Mouse (Mus musculus) leukemia stem cell, adult 10-12 weeks (primary cell): Measurements from ENCODE around the gene Gfod2. TPM values are rescaled to one million over a fixed set of nuclear protein-coding genes. Genes with fewer than 3 reads are reported as not detected.

ENCODE experiments used
- polyA plus RNA-seq: library from polyadenylated mRNA; stranded (reverse); fragments of >175 nt; gene quantifications from 2 replicates; pipeline ENCODE4 v1.2.3, GENCODE M21; 2012; ENCODE audit warnings: low replicate concordance

Gfod2 gene
- 4.4 and 7.9 TPM in 2 replicates for polyA plus RNA-seq

GRCm38 (mm10) chr8:105758277-105759108 lies at the start of gene Gfod2:
Gene Gfod2 (minus strand): TSS chr8:105758664.

GRCm38 (mm10) chr8:105707498-105708403 lies 50.7 kb downstream of the Gfod2 start, which contains the start of the genes 4933405L10Rik and Enkd1:
Gene 4933405L10Rik (plus strand): TSS chr8:105707655.
Gene Enkd1 (minus strand): TSS chr8:105708210.

GRCm38 (mm10) chr8:105700966-105701824 lies 57.3 kb downstream of the Gfod2 start, which contains the start of the genes Acd and Pard6a:
Gene Acd (minus strand): TSS chr8:105701102.
Gene Pard6a (plus strand): TSS chr8:105701148.

GRCm38 (mm10) chr8:105685796-105686308 lies 72.6 kb downstream of the Gfod2 start, which contains the start of gene Carmil2:
Gene Carmil2 (plus strand): TSS chr8:105686274.

Other genes starting within 250 kb of the Gfod2 start
- gene Hsd11b2, start 239.9 kb downstream of the Gfod2 start, polyA plus RNA-seq, result not detected in 2 replicates
- 11.0 and 23.8 TPM in 2 replicates for gene Atp6v0d1, start 192.6 kb downstream of the Gfod2 start, polyA plus RNA-seq
- gene Ripor1, start 153.4 kb downstream of the Gfod2 start, polyA plus RNA-seq, result 14.4 and 23.5 TPM in 2 replicates
- gene Ctcf, start 122.1 kb downstream of the Gfod2 start, polyA plus RNA-seq, result 145 and 319 TPM in 2 replicates
- gene Agrp, start 121.3 kb downstream of the Gfod2 start, polyA plus RNA-seq, result not detected in 2 replicates
- 30.2 and 108 TPM in 2 replicates for gene Carmil2, start 72.4 kb downstream of the Gfod2 start, polyA plus RNA-seq
- gene Acd, start 57.6 kb downstream of the Gfod2 start, polyA plus RNA-seq, result 16.0 and 76.2 TPM in 2 replicates
- gene Pard6a, start 57.5 kb downstream of the Gfod2 start, polyA plus RNA-seq, result 2.0 and 16.3 TPM in 2 replicates
- not detected in 2 replicates for gene 4933405L10Rik, start 51.0 kb downstream of the Gfod2 start, polyA plus RNA-seq
- 33.4 and 64.7 TPM in 2 replicates for gene Enkd1, start 50.5 kb downstream of the Gfod2 start, polyA plus RNA-seq
- 43.5 and 111 TPM in 2 replicates for gene Ranbp10, start 68.7 kb upstream of the Gfod2 start, polyA plus RNA-seq
- gene Tsnaxip1, start 69.1 kb upstream of the Gfod2 start, polyA plus RNA-seq, result not detected in 2 replicates
- 14.1 and 23.1 TPM in 2 replicates for gene Cenpt, start 94.6 kb upstream of the Gfod2 start, polyA plus RNA-seq
- gene Thap11, start 96.5 kb upstream of the Gfod2 start, polyA plus RNA-seq, result 18.1 and 52.4 TPM in 2 replicates
- 81.1 and 133 TPM in 2 replicates for gene Nutf2, start 101.9 kb upstream of the Gfod2 start, polyA plus RNA-seq
- 14.8 and 34.3 TPM in 2 replicates for gene Edc4, start 122.2 kb upstream of the Gfod2 start, polyA plus RNA-seq
- 3.1 and 7.0 TPM in 2 replicates for gene Nrn1l, start 134.9 kb upstream of the Gfod2 start, polyA plus RNA-seq
- gene Pskh1, start 141.8 kb upstream of the Gfod2 start, polyA plus RNA-seq, result 4.1 and 19.3 TPM in 2 replicates
- gene Ctrl, start 175.2 kb upstream of the Gfod2 start, polyA plus RNA-seq, result 0.21 and 1.7 TPM in 2 replicates
- gene Psmb10, start 179.8 kb upstream of the Gfod2 start, polyA plus RNA-seq, result 109 and 171 TPM in 2 replicates
- gene Lcat, start 184.7 kb upstream of the Gfod2 start, polyA plus RNA-seq, result 1.2 and 4.9 TPM in 2 replicates
- 28.3 and 35.5 TPM in 2 replicates for gene Slc12a4, start 207.4 kb upstream of the Gfod2 start, polyA plus RNA-seq
- gene Dpep3, start 220.8 kb upstream of the Gfod2 start, polyA plus RNA-seq, result not detected in 2 replicates
- 2.9 and 6.0 TPM in 2 replicates for gene Dus2, start 232.7 kb upstream of the Gfod2 start, polyA plus RNA-seq
- gene Dpep2nb, start 247.3 kb upstream of the Gfod2 start, polyA plus RNA-seq, result not detected in 2 replicates